Mouse (Mus musculus) left cerebral cortex, postnatal 14 days (tissue): ENCODE measurements at regions not wholly inside any gene's neighbourhood (a gene's known extent, or its start where the extent isn't known, plus 50 kb on each side); places are given as distances from the start of the nearest gene placed in this dataset.

Source experiments
- DNase-seq, 2 experiments: peaks; one replicate each; pipeline ENCODE4 v3.0.0; 2021 to 2022; ENCODE audit warnings: low spot score in 2 of 2, mixed read lengths in 1 of 2
- intact Hi-C: fragments of 180-260 bp; cut with DNase I; formaldehyde crosslinking; loops from one replicate; pipeline ENCODE4 v1.15.1; 2025

- intact Hi-C loops, result no loop called here
- DNase-seq, result no peak
Measured at GRCm38 (mm10) chr1:23228478-23228877, 126.4 kb upstream of the 4933415F23Rik start.

- DNase-seq, result no peak
Measured at GRCm38 (mm10) chr1:23214462-23215158, 112.6 kb upstream of the 4933415F23Rik start.

GRCm38 (mm10) chr1:23207843-23208242 is 105.8 kb upstream of the 4933415F23Rik start:
- no peak for DNase-seq
- intact Hi-C loops, result no loop called here

More at GRCm38 (mm10) chr1:23214462-23215158, 112.6 kb upstream of the 4933415F23Rik start:
- intact Hi-C loops, result no loop called here

- DNase-seq, result no peak
- intact Hi-C loops, result no loop called here
Measured at GRCm38 (mm10) chr1:23207024-23207423, 105.0 kb upstream of the 4933415F23Rik start.

GRCm38 (mm10) chr1:23202511-23203435 is 100.7 kb upstream of the 4933415F23Rik start:
- peak in 1 of 2 experiments; percentile 31 for DNase-seq
- intact Hi-C loops, result no loop called here

- DNase-seq, result no peak
- intact Hi-C loops, result no loop called here
Measured at GRCm38 (mm10) chr1:23200460-23200859, 98.4 kb upstream of the 4933415F23Rik start.

- intact Hi-C loops, result no loop called here
- DNase-seq, result no peak
Measured at GRCm38 (mm10) chr1:23190316-23191005, 88.4 kb upstream of the 4933415F23Rik start.

GRCm38 (mm10) chr1:23189790-23190189 is 87.7 kb upstream of the 4933415F23Rik start:
- no peak for DNase-seq
- intact Hi-C loops, result no loop called here

- intact Hi-C loops, result no loop called here
Measured at GRCm38 (mm10) chr1:23188216-23188615, 86.2 kb upstream of the 4933415F23Rik start.

GRCm38 (mm10) chr1:23187446-23188206 is 85.6 kb upstream of the 4933415F23Rik start:
- no peak for DNase-seq
- intact Hi-C loops, result no loop called here

More at GRCm38 (mm10) chr1:23188216-23188615, 86.2 kb upstream of the 4933415F23Rik start:
- no peak for DNase-seq

GRCm38 (mm10) chr1:23184728-23185127 is 82.7 kb upstream of the 4933415F23Rik start:
- no peak for DNase-seq
- intact Hi-C loops, result no loop called here

GRCm38 (mm10) chr1:23182541-23182940 is 80.5 kb upstream of the 4933415F23Rik start:
- DNase-seq, result no peak
- intact Hi-C loops, result no loop called here

GRCm38 (mm10) chr1:23178335-23178974 is 76.4 kb upstream of the 4933415F23Rik start:
- no peak for DNase-seq
- intact Hi-C loops, result no loop called here

- no peak for DNase-seq
- intact Hi-C loops, result no loop called here
Measured at GRCm38 (mm10) chr1:23174022-23174421, 72.0 kb upstream of the 4933415F23Rik start.

GRCm38 (mm10) chr1:23173054-23173802 is 71.2 kb upstream of the 4933415F23Rik start:
- DNase-seq, result no peak
- intact Hi-C loops, result no loop called here

- DNase-seq, result no peak
- intact Hi-C loops, result no loop called here
Measured at GRCm38 (mm10) chr1:23171336-23171735, 69.3 kb upstream of the 4933415F23Rik start.

- no peak for DNase-seq
- intact Hi-C loops, result no loop called here
Measured at GRCm38 (mm10) chr1:23170711-23171110, 68.7 kb upstream of the 4933415F23Rik start.

- DNase-seq, result no peak
- intact Hi-C loops, result loop anchor here (10.0 kb wide), 1 partner anchor 116 kb away; no protein-coding TSS in a partner anchor
Measured at GRCm38 (mm10) chr1:23168504-23168903, 66.5 kb upstream of the 4933415F23Rik start.
